Mouse (Mus musculus): ENCODE results near the gene Magi1. TPM values are rescaled to one million over a fixed set of nuclear protein-coding genes. Genes with fewer than 3 reads are reported as not detected.
A peak's percentile ranks its signal among the peaks of the same experiment; 100 is the strongest.

Magi1 gene
- polyA plus RNA-seq, 1 experiment from 2014 or later, result 7.0 TPM

GRCm38 (mm10) chr6:94259981-94260380 lies 23.7 kb downstream of the Magi1 start:
- no peak overlapping the region for H3K27ac ChIP-seq (ENCODE audit: low read length)
- ATAC-seq (ENCODE audit: low FRiP score, low TSS enrichment), result no peak
- no peaks in the 10 kb centered on the region for H3K36me3 ChIP-seq (ENCODE audit: insufficient read depth, low read length)
- H3K27me3 ChIP-seq (ENCODE audit: insufficient read depth, low read length), result no peaks in the 10 kb centered on the region
- H3K4me3 ChIP-seq (ENCODE audit: low read length), result no peak overlapping the region
- 96% methylated on average over 2 of the region's 2 CpGs for WGBS
- no peaks in the 10 kb centered on the region for H3K9me3 ChIP-seq (ENCODE audit: low read length)
- H3K4me1 ChIP-seq (ENCODE audit: insufficient read depth, low read length), result peaks cover 27% of the 10 kb centered on the region
- no peak overlapping the region for H3K9ac ChIP-seq (replicated peaks; ENCODE audit: low read length)
- H3K4me2 ChIP-seq (replicated peaks; ENCODE audit: low read depth, low read length), result no peak overlapping the region

DNA sequence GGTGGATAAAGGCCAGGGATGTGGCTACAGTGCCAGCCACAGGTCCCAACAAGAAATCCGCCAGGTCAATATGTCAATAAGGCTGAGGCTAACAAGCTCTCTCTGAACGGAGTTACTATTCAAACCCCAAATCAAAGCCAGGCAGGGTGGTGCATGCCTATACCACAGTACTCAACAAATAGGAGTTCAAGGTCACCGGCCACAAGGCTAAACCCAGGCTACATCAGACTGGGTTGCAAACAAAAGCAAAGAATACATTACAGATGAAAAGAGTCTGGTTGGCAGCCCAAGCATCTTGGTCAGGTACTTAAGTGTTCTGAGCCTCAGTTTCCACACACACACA lies 25.9 kb downstream of the Magi1 start:
- Histone ChIP-seq H3K9me3 (ENCODE audit: low read length) (no peaks in the 10 kb centered on the region), H3K4me1 (ENCODE audit: insufficient read depth, low read length) (peaks cover 38% of the 10 kb centered on the region), H3K27ac (ENCODE audit: low read length) (peak overlapping the region; percentile 59), H3K27me3 (ENCODE audit: insufficient read depth, low read length) (no peaks in the 10 kb centered on the region), H3K4me3 (ENCODE audit: low read length) (no peak overlapping the region), H3K4me2 (replicated peaks; ENCODE audit: low read depth, low read length) (no peak overlapping the region), H3K36me3 (ENCODE audit: insufficient read depth, low read length) (no peaks in the 10 kb centered on the region), H3K9ac (replicated peaks; ENCODE audit: low read length) (no peak overlapping the region)
- WGBS, result 75% methylated on average over 3 of the region's 3 CpGs
- 0 out of 2 replicates have a peak, but pooled peaks have one; percentile 17 for ATAC-seq (ENCODE audit: low FRiP score, low TSS enrichment)

DNA sequence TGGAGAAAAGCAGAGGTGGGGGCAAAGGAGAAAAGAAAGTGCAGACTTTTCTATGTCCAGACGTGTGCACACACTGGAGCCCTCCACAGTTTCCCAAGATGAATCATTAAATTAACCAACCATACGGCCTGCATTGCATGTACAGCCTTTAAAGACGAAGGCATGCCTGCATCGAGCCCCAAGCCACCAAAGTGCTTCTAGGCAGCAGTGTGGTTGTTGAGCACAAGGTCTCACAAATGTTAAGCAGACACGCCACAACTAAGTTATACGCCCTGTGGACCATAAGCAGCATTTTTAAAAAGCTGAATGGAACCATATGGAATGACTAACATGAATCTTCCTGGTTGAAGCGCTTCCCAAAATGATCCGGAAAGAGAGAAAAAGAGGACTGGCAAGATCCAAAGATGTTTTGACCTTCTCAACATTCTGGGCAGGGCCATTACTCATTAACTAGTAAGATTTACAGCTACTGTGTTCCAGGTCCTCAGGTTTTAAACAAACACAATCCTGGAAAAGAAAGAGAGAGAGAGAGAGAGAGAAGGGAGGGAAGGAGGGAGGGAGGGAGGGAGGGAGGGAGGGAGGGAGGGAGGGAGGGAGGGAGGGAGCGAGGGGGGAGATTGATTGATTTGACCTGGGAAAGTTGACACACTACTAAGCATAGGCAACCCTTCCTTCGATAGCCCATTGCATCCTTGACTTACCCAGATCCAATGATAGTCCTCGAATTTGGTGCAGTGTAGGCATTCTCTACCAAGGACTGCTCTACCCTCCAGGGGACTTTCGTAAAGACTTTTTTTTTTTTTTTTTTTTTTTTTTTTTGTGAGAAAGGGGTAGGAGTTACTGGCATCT lies 26.5 kb downstream of the Magi1 start:
- H3K4me3 ChIP-seq (ENCODE audit: low read length), result no peak overlapping the region
- H3K4me1 ChIP-seq (ENCODE audit: insufficient read depth, low read length), result peaks cover 38% of the 10 kb centered on the region
- no peaks in the 10 kb centered on the region for H3K9me3 ChIP-seq (ENCODE audit: low read length)
- H3K27me3 ChIP-seq (ENCODE audit: insufficient read depth, low read length), result no peaks in the 10 kb centered on the region
- H3K27ac ChIP-seq (ENCODE audit: low read length), result peak overlapping the region; percentile 74
- 33% methylated on average over 12 of the region's 12 CpGs for WGBS
- H3K36me3 ChIP-seq (ENCODE audit: insufficient read depth, low read length), result no peaks in the 10 kb centered on the region
- ATAC-seq (ENCODE audit: low FRiP score, low TSS enrichment), result peak; percentile 58; the same call in 1 of the 2 replicates
- H3K9ac ChIP-seq (replicated peaks; ENCODE audit: low read length), result no peak overlapping the region
- no peak overlapping the region; the same call in 1 of the 2 replicates for H3K4me2 ChIP-seq (replicated peaks; ENCODE audit: low read depth, low read length)

DNA sequence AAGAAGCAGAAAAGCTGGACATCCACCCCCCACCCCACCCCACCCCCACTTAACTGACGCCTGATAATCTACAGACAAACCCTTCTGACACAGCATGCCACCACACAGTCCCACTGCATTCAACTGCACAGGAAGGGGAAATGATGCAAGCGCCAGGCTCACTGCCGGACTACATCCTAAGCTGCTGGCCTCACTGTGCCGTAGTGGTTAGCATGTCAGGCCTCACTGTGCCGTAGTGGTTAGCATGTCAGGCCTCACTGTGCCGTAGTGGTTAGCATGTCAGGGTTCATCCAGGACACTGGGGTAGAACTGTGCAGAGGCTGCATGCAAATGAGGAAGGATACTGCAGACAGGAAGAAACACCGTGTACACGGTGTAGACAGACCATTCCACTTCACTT lies 29.8 kb downstream of the Magi1 start:
- Histone ChIP-seq H3K9me3 (ENCODE audit: low read length) (no peaks in the 10 kb centered on the region), H3K27me3 (ENCODE audit: insufficient read depth, low read length) (no peaks in the 10 kb centered on the region), H3K4me1 (ENCODE audit: insufficient read depth, low read length) (peaks cover 65% of the 10 kb centered on the region), H3K27ac (ENCODE audit: low read length) (no peak overlapping the region), H3K4me2 (replicated peaks; ENCODE audit: low read depth, low read length) (no peak overlapping the region), H3K9ac (replicated peaks; ENCODE audit: low read length) (no peak overlapping the region), H3K4me3 (ENCODE audit: low read length) (no peak overlapping the region), H3K36me3 (ENCODE audit: insufficient read depth, low read length) (no peaks in the 10 kb centered on the region)
- peak; percentile 52 for ATAC-seq (ENCODE audit: low FRiP score, low TSS enrichment)
- WGBS, result 60% methylated on average over 8 of the region's 8 CpGs

GRCm38 (mm10) chr6:94251358-94251945 lies 32.3 kb downstream of the Magi1 start:
- Histone ChIP-seq H3K27me3 (ENCODE audit: insufficient read depth, low read length) (no peaks in the 10 kb centered on the region), H3K36me3 (ENCODE audit: insufficient read depth, low read length) (no peaks in the 10 kb centered on the region), H3K9me3 (ENCODE audit: low read length) (no peaks in the 10 kb centered on the region), H3K4me3 (ENCODE audit: low read length) (no peak overlapping the region), H3K4me2 (replicated peaks; ENCODE audit: low read depth, low read length) (no peak overlapping the region), H3K4me1 (ENCODE audit: insufficient read depth, low read length) (peaks cover 56% of the 10 kb centered on the region), H3K9ac (replicated peaks; ENCODE audit: low read length) (no peak overlapping the region), H3K27ac (ENCODE audit: low read length) (no peak overlapping the region)
- 60% methylated on average over 8 of the region's 8 CpGs for WGBS
- no peak for ATAC-seq (ENCODE audit: low FRiP score, low TSS enrichment)

GRCm38 (mm10) chr6:94249286-94249790 lies 34.4 kb downstream of the Magi1 start:
- Histone ChIP-seq H3K4me2 (replicated peaks; ENCODE audit: low read depth, low read length) (no peak overlapping the region), H3K9me3 (ENCODE audit: low read length) (no peaks in the 10 kb centered on the region), H3K36me3 (ENCODE audit: insufficient read depth, low read length) (no peaks in the 10 kb centered on the region), H3K27ac (ENCODE audit: low read length) (peak overlapping the region; percentile 73), H3K4me1 (ENCODE audit: insufficient read depth, low read length) (peaks cover 43% of the 10 kb centered on the region), H3K9ac (replicated peaks; ENCODE audit: low read length) (no peak overlapping the region), H3K27me3 (ENCODE audit: insufficient read depth, low read length) (no peaks in the 10 kb centered on the region), H3K4me3 (ENCODE audit: low read length) (no peak overlapping the region)
- ATAC-seq (ENCODE audit: low FRiP score, low TSS enrichment), result peak; percentile 82
- 63% methylated on average over 9 of the region's 9 CpGs for WGBS

- no peak overlapping the region for H3K27ac ChIP-seq (ENCODE audit: low read length)
- no peak overlapping the region for H3K4me2 ChIP-seq (replicated peaks; ENCODE audit: low read depth, low read length)
- peaks cover 14% of the 10 kb centered on the region for H3K4me1 ChIP-seq (ENCODE audit: insufficient read depth, low read length)
- no peaks in the 10 kb centered on the region for H3K27me3 ChIP-seq (ENCODE audit: insufficient read depth, low read length)
- WGBS, result 53% methylated on average over 6 of the region's 6 CpGs
- H3K36me3 ChIP-seq (ENCODE audit: insufficient read depth, low read length), result no peaks in the 10 kb centered on the region
- H3K9ac ChIP-seq (replicated peaks; ENCODE audit: low read length), result no peak overlapping the region
- H3K4me3 ChIP-seq (ENCODE audit: low read length), result no peak overlapping the region
- no peaks in the 10 kb centered on the region for H3K9me3 ChIP-seq (ENCODE audit: low read length)
- ATAC-seq (ENCODE audit: low FRiP score, low TSS enrichment), result no peak
Measured at GRCm38 (mm10) chr6:94241251-94241650, 42.5 kb downstream of the Magi1 start.

DNA sequence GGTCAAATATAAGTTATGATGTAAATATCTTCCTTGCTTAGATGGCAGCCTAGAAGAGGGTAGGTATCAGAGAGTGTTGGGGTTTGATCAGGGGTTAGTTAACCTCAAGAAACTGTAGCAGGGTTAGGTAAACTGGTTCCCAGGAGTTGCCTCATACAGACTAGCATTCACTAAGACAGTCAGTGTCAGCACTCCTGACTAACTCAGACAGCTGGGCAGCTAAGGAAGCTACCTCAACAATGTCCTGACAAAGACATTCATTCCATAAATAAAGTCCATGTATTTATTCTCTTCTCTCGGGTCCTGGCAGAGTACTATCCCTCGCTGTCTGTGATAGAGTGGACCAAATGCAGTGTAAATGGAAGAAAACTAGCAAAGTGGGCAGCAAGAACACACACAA lies 45.1 kb downstream of the Magi1 start:
- ATAC-seq (ENCODE audit: low FRiP score, low TSS enrichment), result no peak
- H3K27ac ChIP-seq (ENCODE audit: low read length), result no peak overlapping the region
- peaks cover 17% of the 10 kb centered on the region for H3K4me1 ChIP-seq (ENCODE audit: insufficient read depth, low read length)
- H3K9me3 ChIP-seq (ENCODE audit: low read length), result no peaks in the 10 kb centered on the region
- no peaks in the 10 kb centered on the region for H3K27me3 ChIP-seq (ENCODE audit: insufficient read depth, low read length)
- H3K9ac ChIP-seq (replicated peaks; ENCODE audit: low read length), result no peak overlapping the region
- no peak overlapping the region for H3K4me2 ChIP-seq (replicated peaks; ENCODE audit: low read depth, low read length)
- no peak overlapping the region for H3K4me3 ChIP-seq (ENCODE audit: low read length)
- 62% methylated on average over 2 of the region's 2 CpGs for WGBS
- no peaks in the 10 kb centered on the region for H3K36me3 ChIP-seq (ENCODE audit: insufficient read depth, low read length)

- no peaks in the 10 kb centered on the region for H3K27me3 ChIP-seq (ENCODE audit: insufficient read depth, low read length)
- ATAC-seq (ENCODE audit: low FRiP score, low TSS enrichment), result no peak
- H3K27ac ChIP-seq (ENCODE audit: low read length), result no peak overlapping the region
- no peaks in the 10 kb centered on the region for H3K9me3 ChIP-seq (ENCODE audit: low read length)
- no peak overlapping the region for H3K4me2 ChIP-seq (replicated peaks; ENCODE audit: low read depth, low read length)
- H3K4me1 ChIP-seq (ENCODE audit: insufficient read depth, low read length), result peaks cover 21% of the 10 kb centered on the region
- 92% methylated on average over 2 of the region's 2 CpGs for WGBS
- H3K9ac ChIP-seq (replicated peaks; ENCODE audit: low read length), result no peak overlapping the region
- H3K36me3 ChIP-seq (ENCODE audit: insufficient read depth, low read length), result no peaks in the 10 kb centered on the region
- H3K4me3 ChIP-seq (ENCODE audit: low read length), result no peak overlapping the region
Measured at GRCm38 (mm10) chr6:94236899-94237298, 46.8 kb downstream of the Magi1 start.

DNA sequence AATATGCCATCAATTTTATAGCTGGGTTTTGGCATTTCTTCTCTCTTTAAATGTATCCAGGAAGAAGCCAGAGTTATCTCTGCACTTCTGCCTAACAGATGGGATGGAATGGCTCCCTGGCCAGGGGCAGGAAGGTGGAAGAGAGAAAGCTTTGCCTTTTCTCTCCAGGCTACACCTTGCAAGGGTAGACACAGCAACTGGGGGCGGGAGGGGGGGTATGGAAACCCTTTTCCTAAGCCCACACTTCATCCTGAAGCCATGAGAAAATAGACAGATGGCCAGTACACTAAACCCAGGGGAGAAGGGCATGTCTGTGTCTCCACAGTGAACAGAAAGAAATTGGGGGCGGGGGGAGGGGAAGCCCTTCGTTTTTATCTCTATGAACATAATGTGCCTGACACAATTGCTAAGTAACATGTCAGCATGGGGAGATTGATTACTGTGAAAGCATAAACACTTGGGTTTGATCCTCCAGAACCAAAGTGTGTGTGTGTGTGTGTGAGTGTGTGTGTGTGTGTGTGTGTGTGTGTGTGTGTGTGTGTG lies 51.4 kb downstream of the Magi1 start:
- Histone ChIP-seq H3K36me3 (ENCODE audit: insufficient read depth, low read length) (no peaks in the 10 kb centered on the region), H3K9me3 (ENCODE audit: low read length) (no peaks in the 10 kb centered on the region), H3K4me3 (ENCODE audit: low read length) (no peak overlapping the region), H3K4me2 (replicated peaks; ENCODE audit: low read depth, low read length) (no peak overlapping the region), H3K27ac (ENCODE audit: low read length) (no peak overlapping the region), H3K27me3 (ENCODE audit: insufficient read depth, low read length) (no peaks in the 10 kb centered on the region), H3K9ac (replicated peaks; ENCODE audit: low read length) (no peak overlapping the region), H3K4me1 (ENCODE audit: insufficient read depth, low read length) (peaks cover 29% of the 10 kb centered on the region)
- WGBS, result 51% methylated on average over 3 of the region's 3 CpGs
- no peak for ATAC-seq (ENCODE audit: low FRiP score, low TSS enrichment)

Measured in kidney, embryonic 16.5 days (tissue).